Mouse (Mus musculus): ENCODE data around the gene Tspan4.

The Tspan4 gene

GRCm38 (mm10) chr7:141475011-141475804, at the start of gene Tspan4, which contains the start of gene Polr2l:
Gene Tspan4 (plus strand): TSS chr7:141475240.
Gene Polr2l (minus strand): TSS chr7:141475132.
- DNase-seq (ENCODE audit: low spot score): peak; percentile 85

DNA sequence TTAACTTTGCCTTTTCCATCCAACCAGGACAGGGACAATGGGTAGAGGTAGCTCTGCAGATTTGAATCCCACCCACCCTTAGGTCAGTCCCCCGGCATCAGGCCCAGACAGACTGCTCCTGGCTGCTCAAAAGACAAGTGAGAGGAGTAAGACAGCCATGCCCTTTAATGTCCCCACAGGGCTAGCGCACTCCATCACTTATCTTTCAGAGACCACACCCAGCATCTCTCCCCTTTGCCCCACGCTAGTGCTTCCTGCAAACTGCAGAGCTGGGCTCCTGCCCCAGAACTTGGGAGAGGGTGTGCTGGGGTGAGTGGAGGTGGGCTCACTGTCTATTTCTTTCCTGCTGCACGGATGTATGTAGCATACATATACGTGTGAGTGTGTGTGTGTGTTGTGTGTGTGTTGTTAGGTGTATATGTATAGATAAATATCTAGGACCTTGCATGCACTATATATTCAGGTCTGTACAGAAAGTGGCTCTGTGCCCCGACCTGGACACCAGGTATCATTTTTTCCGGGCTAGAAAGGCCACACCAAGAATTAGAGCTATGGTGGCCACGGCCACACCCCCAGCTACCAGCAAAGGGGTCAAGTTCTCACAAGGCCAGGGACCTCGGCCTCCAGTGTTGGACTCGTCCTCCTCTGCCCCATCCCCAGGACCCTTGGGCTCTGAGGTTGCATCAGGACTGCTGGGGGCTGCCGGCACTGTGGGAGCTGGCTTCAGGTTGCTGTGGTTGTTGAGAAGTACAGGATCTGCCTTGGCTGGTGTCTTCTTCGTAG, 47.9 kb upstream of the Tspan4 start:
- no peak for DNase-seq (ENCODE audit: low spot score)

DNA sequence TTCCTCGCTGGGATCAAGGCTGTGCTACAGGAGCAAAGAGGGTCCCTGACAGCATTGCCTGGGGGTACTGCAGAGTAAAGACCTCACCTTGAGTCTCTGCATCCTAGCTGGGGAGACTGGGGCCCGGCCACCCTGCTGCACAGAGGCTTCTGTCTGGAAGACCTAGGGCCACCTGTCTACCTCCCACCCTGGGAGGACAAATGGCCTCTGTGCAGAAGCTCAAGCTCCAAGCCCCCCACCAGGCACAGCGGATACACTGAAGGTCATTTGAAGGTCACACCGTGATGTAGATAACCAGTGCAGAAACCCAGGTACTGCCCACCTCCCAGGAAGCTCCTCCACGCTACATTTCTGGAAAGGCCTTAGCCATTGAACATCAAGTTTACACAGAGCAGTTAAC, 46.3 kb upstream of the Tspan4 start:
- DNase-seq (ENCODE audit: low spot score): no peak

DNA sequence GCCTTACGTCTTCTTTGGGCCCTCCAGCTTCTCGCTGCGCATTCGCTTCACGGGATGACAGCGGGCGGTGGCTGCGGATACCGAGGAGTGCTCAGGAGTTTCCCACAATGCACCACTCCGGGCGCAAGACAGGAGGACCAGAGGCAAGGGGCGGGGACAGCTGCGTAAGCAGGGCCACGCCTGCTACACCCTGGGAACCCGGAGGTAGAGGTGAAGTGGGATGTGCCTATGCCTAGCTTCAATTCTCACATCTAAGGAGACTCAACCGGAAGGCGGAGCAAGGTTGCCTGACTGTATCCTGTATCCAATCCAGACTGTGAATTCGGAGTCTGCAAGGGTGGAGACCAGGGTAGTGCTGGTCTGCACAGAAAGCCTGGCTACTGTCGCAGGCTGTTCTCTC, 45.7 kb upstream of the Tspan4 start, which contains the start of gene Cend1:
Gene Cend1, minus strand, starts transcription at position 182 of the 400 bp plus-strand sequence.
- peak; percentile 52 for DNase-seq (ENCODE audit: low spot score)

- DNase-seq (ENCODE audit: low spot score): peak; percentile 63
These were observed 45.0 kb upstream of the Tspan4 start for GRCm38 (mm10) chr7:141429840-141430584.

DNA sequence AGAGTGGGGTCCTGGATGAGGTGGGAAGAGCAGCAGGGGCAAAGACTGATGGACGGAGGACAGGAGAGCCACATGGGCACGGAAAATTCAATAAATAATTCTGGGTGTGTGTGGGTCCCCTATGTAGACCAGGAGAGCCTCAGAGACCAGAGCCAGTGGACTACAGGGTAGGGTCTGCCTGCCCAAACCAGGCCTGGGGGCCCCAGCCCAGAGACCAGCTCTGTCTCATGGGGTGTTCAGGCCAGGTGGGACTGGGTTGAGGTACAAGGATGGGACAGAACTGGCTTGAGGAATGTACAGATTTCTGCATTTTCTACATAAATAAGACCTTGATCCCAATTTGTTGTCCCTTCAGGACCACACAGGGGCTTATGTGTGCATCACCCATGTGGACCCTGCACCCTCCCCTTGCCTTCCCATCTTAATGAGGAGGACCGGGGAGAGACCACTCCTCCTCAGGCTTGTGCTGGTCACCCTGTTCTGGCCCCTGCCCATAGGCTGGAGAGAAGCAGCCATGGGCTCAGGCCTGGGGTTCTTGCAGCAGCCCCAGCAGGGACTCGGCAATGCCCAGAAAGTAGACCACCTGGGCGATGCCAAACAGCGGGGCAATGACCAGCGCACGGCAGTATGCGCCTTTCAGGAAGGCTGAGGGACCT, 44.3 kb upstream of the Tspan4 start:
- no peak for DNase-seq (ENCODE audit: low spot score)

- DNase-seq (ENCODE audit: low spot score): no peak
These were observed 43.4 kb upstream of the Tspan4 start for GRCm38 (mm10) chr7:141431434-141432185.

DNA sequence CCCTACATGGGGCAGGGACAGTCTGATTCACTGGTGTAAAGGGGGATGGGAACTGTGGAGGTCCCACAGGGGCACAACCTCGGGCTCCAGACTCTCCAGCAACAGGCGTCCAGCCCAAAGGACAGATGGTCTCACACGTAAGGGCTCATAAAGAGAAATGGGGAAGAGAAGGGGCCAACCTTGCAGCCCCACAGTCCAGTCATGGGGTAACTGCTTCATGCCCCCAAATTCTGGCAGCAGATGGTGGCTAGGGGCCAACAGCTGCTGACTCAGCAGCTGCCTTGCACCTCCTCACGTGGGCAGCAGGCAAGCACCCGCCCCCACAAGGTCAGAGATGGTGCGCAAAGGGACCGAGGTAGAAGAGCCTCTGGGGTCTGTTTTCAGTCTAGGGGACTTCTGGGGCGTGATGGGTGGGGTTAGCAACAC, 42.8 kb upstream of the Tspan4 start:
- peak; percentile 69 for DNase-seq (ENCODE audit: low spot score)

GRCm38 (mm10) chr7:141432741-141433516, 42.1 kb upstream of the Tspan4 start:
- DNase-seq (ENCODE audit: low spot score): peak; percentile 79

DNA sequence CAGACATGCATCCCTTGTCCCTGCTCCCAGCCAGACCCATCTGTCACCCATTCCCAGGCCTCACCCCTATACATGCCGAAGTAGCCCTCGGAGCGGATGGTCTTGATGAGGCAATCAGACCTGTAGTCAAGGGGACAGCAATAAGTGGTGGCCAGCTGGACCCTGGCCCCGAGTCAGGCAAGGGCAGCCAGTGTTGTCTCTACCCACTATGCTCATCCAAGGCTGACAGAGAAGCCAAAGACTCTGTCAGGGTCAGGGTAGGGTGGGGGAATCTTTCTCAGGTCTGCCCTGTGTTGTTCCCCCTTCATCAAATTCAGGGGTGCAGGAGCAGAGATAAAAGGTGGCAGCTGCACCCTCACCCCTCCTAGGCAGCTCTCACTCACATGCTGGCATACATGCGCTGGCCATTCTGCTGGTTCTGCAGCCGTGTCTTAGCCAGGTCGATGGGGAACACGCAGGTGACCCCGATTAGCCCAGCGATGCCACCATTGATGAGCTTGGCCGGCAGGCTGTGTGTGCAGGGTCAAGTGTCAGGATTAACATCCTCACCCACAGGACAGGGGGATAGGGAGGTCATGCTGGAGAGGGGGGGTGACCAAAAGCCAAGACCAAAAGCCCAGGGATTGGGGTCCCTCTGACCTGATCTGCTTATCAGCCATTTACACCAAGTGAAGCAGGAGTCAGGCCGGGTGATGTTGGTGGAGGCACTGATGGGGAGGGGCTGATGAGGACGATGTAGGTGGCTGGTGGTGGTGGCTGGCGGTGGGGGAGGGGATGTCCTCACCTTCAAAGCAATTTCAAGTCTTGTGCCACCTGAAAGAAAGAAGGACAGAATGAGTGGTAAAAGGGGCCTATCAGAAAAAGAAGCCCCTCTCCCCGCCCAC, 41.3 kb upstream of the Tspan4 start:
- DNase-seq (ENCODE audit: low spot score): no peak

GRCm38 (mm10) chr7:141434464-141434863, 40.6 kb upstream of the Tspan4 start:
- peak; percentile 51 for DNase-seq (ENCODE audit: low spot score)

- DNase-seq (ENCODE audit: low spot score): peak; percentile 62
These were observed 39.7 kb upstream of the Tspan4 start for GRCm38 (mm10) chr7:141435129-141435855.

GRCm38 (mm10) chr7:141435856-141436522, 39.1 kb upstream of the Tspan4 start:
- DNase-seq (ENCODE audit: low spot score): no peak

- no peak for DNase-seq (ENCODE audit: low spot score)
These were observed 38.5 kb upstream of the Tspan4 start for GRCm38 (mm10) chr7:141436523-141436892.

DNA sequence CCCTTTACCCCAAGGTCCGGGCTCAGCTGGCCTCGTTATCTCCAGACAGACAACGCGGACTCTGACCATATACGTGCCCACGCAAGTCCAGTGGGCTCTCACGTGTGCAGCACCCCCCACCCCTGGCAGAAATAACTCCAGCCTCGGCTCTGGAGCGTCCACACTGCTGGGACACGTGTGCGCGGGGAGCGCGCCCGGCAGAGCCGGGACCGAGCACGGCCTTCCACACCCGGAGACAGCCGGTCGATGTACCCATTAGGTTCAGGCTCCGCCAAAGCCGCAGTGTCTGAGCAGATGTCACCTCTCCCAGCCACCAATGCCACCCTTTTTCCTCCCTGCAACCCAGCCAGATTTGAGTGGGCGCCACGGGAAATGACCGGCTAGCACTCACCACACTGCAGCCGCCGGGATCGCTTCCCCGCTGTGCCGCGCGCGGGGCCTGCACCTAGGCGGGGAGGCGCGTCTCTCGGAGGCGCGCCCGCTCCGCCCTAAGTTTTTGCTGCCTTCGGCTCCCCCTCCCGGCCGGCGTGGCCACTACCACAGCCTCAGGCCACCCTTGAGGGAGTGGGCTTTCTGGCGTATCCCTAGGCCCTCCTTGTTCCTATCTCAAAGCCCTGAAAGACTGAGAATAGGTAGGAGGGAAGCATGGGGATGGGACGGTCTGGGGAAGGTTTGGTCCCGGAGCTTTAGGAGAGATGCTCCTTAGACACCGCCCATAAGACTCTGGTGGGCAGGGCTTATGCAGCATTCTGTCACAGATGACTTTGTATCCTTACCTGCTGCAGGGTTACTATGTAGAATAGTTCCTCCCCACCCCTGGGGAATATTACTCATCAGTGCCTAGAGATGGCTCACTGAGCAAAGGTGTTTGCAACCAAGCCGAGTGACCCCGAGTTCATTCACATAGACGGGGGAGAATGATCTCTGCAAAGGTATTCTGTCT, 37.6 kb upstream of the Tspan4 start, which contains the start of gene Slc25a22:
Gene Slc25a22, minus strand, starts transcription at position 715 of the 943 bp plus-strand sequence.
- DNase-seq (ENCODE audit: low spot score): peak; percentile 84

- DNase-seq (ENCODE audit: low spot score): no peak
These were observed 36.7 kb upstream of the Tspan4 start for GRCm38 (mm10) chr7:141438201-141438968.
